Mouse (Mus musculus) liver, embryonic 15.5 days (tissue): Measurements from ENCODE around the gene Lpxn. TPM values are rescaled to one million over a fixed set of nuclear protein-coding genes. Genes with fewer than 3 reads are reported as not detected.

Source experiments
- ATAC-seq: fragments of 200-750 bp; cut with Nextera tagmentation; 2 replicates; pipeline ENCODE4 v1.8.0; 2017; ENCODE audit warnings: moderate number of reproducible peaks, mild to moderate bottlenecking, moderate library complexity; ENCODE audit not compliant: insufficient read depth
- H3K27ac ChIP-seq: fragments of 300-500 bp; sonication (generic); replicated peaks from 2 replicates; pipeline ENCODE4 v1.5.1; 2015; ENCODE audit warnings: mild to moderate bottlenecking, inconsistent platforms
- H3K27me3 ChIP-seq: fragments of 300-500 bp; sonication (generic); 2 replicates; pipeline ENCODE4 v1.6.1; 2015; ENCODE audit warnings: mild to moderate bottlenecking, inconsistent platforms
- H3K36me3 ChIP-seq: fragments of 300-500 bp; sonication (generic); replicated peaks from 2 replicates; pipeline ENCODE4 v1.6.1; 2015; ENCODE audit warnings: moderate library complexity, mild to moderate bottlenecking, inconsistent platforms
- H3K4me1 ChIP-seq: fragments of 300-500 bp; sonication (generic); replicated peaks from 2 replicates; pipeline ENCODE4 v1.6.1; 2015; ENCODE audit warnings: inconsistent platforms
- H3K4me2 ChIP-seq: fragments of 300-500 bp; sonication (generic); 2 replicates; pipeline ENCODE4 v1.6.1; 2015; ENCODE audit warnings: moderate library complexity, mild to moderate bottlenecking, inconsistent platforms
- H3K4me3 ChIP-seq: fragments of 300-500 bp; sonication (generic); replicated peaks from 2 replicates; pipeline ENCODE4 v1.5.1; 2015; ENCODE audit warnings: mild to moderate bottlenecking, inconsistent platforms
- H3K9ac ChIP-seq: fragments of 300-500 bp; sonication (generic); 2 replicates; pipeline ENCODE4 v1.6.1; 2015; ENCODE audit warnings: moderate library complexity, mild to moderate bottlenecking, inconsistent platforms
- H3K9me3 ChIP-seq: fragments of 300-500 bp; sonication (generic); replicated peaks from 2 replicates; pipeline ENCODE4 v1.6.1; 2016; ENCODE audit warnings: inconsistent platforms
- WGBS: fragments of 180-500 bp; shearing (Covaris S2); methylation state at CpG from one replicate; pipeline ENCODE4 v1.1.7; 2015; ENCODE audit warnings: mixed read lengths; ENCODE audit not compliant: insufficient replicate concordance; 5-methylcytosine and 5-hydroxymethylcytosine counted together
- polyA plus RNA-seq: library from polyadenylated mRNA; unstranded; fragments of >200 nt; fragmentation: Nextera tagmentation; extraction: Ambion mirVana; gene quantifications from 2 replicates; pipeline ENCODE4 v1.2.1, GENCODE M21; 2015

The Lpxn gene
- polyA plus RNA-seq, 1 experiment from 2014 or later, result 2.4 TPM

GRCm38 (mm10) chr19:12805730-12806129 lies 9.7 kb downstream of the Lpxn start:
- Histone ChIP-seq H3K9ac (no peak overlapping the region), H3K27me3 (no peaks in the 10 kb centered on the region), H3K36me3 (no peaks in the 10 kb centered on the region), H3K27ac (no peak overlapping the region), H3K4me1 (0 out of 2 replicates have a peak, but pooled peaks cover 4% of the 10 kb centered on the region), H3K4me2 (no peak overlapping the region), H3K9me3 (no peaks in the 10 kb centered on the region), H3K4me3 (no peak overlapping the region)
- 61% methylated on average over 3 of the region's 3 CpGs for WGBS
- ATAC-seq, result no peak

- Histone ChIP-seq H3K9me3 (no peaks in the 10 kb centered on the region), H3K4me2 (no peak overlapping the region), H3K9ac (no peak overlapping the region), H3K27me3 (no peaks in the 10 kb centered on the region), H3K36me3 (no peaks in the 10 kb centered on the region), H3K27ac (no peak overlapping the region), H3K4me3 (no peak overlapping the region), H3K4me1 (no peaks in the 10 kb centered on the region)
- 42% methylated on average over 2 of the region's 2 CpGs for WGBS
- ATAC-seq, result no peak
These were observed 10.2 kb downstream of the Lpxn start for GRCm38 (mm10) chr19:12806214-12806613.

- no peaks in the 10 kb centered on the region for H3K27me3 ChIP-seq
- no peak overlapping the region for H3K9ac ChIP-seq
- no peaks in the 10 kb centered on the region for H3K9me3 ChIP-seq
- H3K27ac ChIP-seq, result no peak overlapping the region
- ATAC-seq, result no peak; the same call in 1 of the 2 replicates
- H3K36me3 ChIP-seq, result no peaks in the 10 kb centered on the region
- H3K4me3 ChIP-seq, result no peak overlapping the region
- WGBS, result 23% methylated on average over 1 of the region's 1 CpGs
- no peaks in the 10 kb centered on the region for H3K4me1 ChIP-seq
- H3K4me2 ChIP-seq, result no peak overlapping the region
These were observed 16.8 kb downstream of the Lpxn start for GRCm38 (mm10) chr19:12812644-12813364.

GRCm38 (mm10) chr19:12813883-12814282 lies 17.9 kb downstream of the Lpxn start:
- ATAC-seq, result no peak
- no peak overlapping the region for H3K4me3 ChIP-seq

GRCm38 (mm10) chr19:12818507-12818906 lies 22.5 kb downstream of the Lpxn start:
- H3K9me3 ChIP-seq, result no peaks in the 10 kb centered on the region
- no peak for ATAC-seq
- no peak overlapping the region for H3K27ac ChIP-seq
- H3K9ac ChIP-seq, result no peak overlapping the region
- H3K36me3 ChIP-seq, result no peaks in the 10 kb centered on the region
- H3K27me3 ChIP-seq, result no peaks in the 10 kb centered on the region
- 78% methylated on average over 1 of the region's 1 CpGs for WGBS
- H3K4me1 ChIP-seq, result no peaks in the 10 kb centered on the region
- no peak overlapping the region for H3K4me3 ChIP-seq
- no peak overlapping the region for H3K4me2 ChIP-seq

More at GRCm38 (mm10) chr19:12813883-12814282, 17.9 kb downstream of the Lpxn start:
- Histone ChIP-seq H3K27ac (no peak overlapping the region), H3K4me1 (no peaks in the 10 kb centered on the region), H3K27me3 (no peaks in the 10 kb centered on the region), H3K9ac (no peak overlapping the region), H3K9me3 (no peaks in the 10 kb centered on the region), H3K36me3 (no peaks in the 10 kb centered on the region), H3K4me2 (no peak overlapping the region)
- WGBS, result 47% methylated on average over 1 of the region's 1 CpGs

GRCm38 (mm10) chr19:12820383-12820782 lies 24.4 kb downstream of the Lpxn start:
- Histone ChIP-seq H3K4me3 (no peak overlapping the region), H3K9ac (no peak overlapping the region), H3K9me3 (no peaks in the 10 kb centered on the region), H3K27me3 (no peaks in the 10 kb centered on the region), H3K4me1 (no peaks in the 10 kb centered on the region), H3K27ac (no peak overlapping the region), H3K36me3 (no peaks in the 10 kb centered on the region), H3K4me2 (no peak overlapping the region)
- no peak for ATAC-seq
- WGBS, result 16% methylated on average over 4 of the region's 4 CpGs

GRCm38 (mm10) chr19:12824549-12824948 lies 28.6 kb downstream of the Lpxn start:
- no peak overlapping the region for H3K27ac ChIP-seq
- 65% methylated on average over 4 of the region's 4 CpGs for WGBS
- no peak for ATAC-seq
- H3K9me3 ChIP-seq, result no peaks in the 10 kb centered on the region
- H3K4me1 ChIP-seq, result no peaks in the 10 kb centered on the region
- no peaks in the 10 kb centered on the region for H3K27me3 ChIP-seq
- no peak overlapping the region for H3K4me3 ChIP-seq
- no peak overlapping the region for H3K4me2 ChIP-seq
- H3K9ac ChIP-seq, result no peak overlapping the region
- no peaks in the 10 kb centered on the region for H3K36me3 ChIP-seq

- H3K4me2 ChIP-seq, result no peak overlapping the region
- ATAC-seq, result no peak
- WGBS, result 49% methylated on average over 2 of the region's 2 CpGs
- H3K9me3 ChIP-seq, result no peaks in the 10 kb centered on the region
- H3K27ac ChIP-seq, result no peak overlapping the region
- H3K36me3 ChIP-seq, result no peaks in the 10 kb centered on the region
- H3K4me1 ChIP-seq, result 0 out of 2 replicates have a peak, but pooled peaks cover 6% of the 10 kb centered on the region
- no peak overlapping the region for H3K4me3 ChIP-seq
- H3K9ac ChIP-seq, result no peak overlapping the region
- no peaks in the 10 kb centered on the region for H3K27me3 ChIP-seq
These were observed 34.9 kb downstream of the Lpxn start for GRCm38 (mm10) chr19:12830823-12831430.

GRCm38 (mm10) chr19:12831559-12831958 lies 35.6 kb downstream of the Lpxn start:
- Histone ChIP-seq H3K27ac (no peak overlapping the region), H3K9me3 (no peaks in the 10 kb centered on the region), H3K4me2 (no peak overlapping the region), H3K4me3 (no peak overlapping the region), H3K36me3 (no peaks in the 10 kb centered on the region), H3K27me3 (no peaks in the 10 kb centered on the region), H3K9ac (no peak overlapping the region), H3K4me1 (0 out of 2 replicates have a peak, but pooled peaks cover 6% of the 10 kb centered on the region)
- no peak for ATAC-seq
- WGBS, result 44% methylated on average over 1 of the region's 1 CpGs

- 0 out of 2 replicates have a peak, but pooled peaks cover 6% of the 10 kb centered on the region for H3K4me1 ChIP-seq
- no peak overlapping the region for H3K4me3 ChIP-seq
- H3K4me2 ChIP-seq, result no peak overlapping the region
- H3K36me3 ChIP-seq, result no peaks in the 10 kb centered on the region
- peak; percentile 52; the same call in 1 of the 2 replicates for ATAC-seq
- WGBS, result 12% methylated on average over 3 of the region's 3 CpGs
- H3K27ac ChIP-seq, result no peak overlapping the region
- no peaks in the 10 kb centered on the region for H3K9me3 ChIP-seq
- no peak overlapping the region for H3K9ac ChIP-seq
- H3K27me3 ChIP-seq, result no peaks in the 10 kb centered on the region
These were observed 37.6 kb downstream of the Lpxn start for GRCm38 (mm10) chr19:12833625-12834024.

- Histone ChIP-seq H3K4me1 (no peaks in the 10 kb centered on the region), H3K27me3 (no peaks in the 10 kb centered on the region), H3K9me3 (no peaks in the 10 kb centered on the region), H3K36me3 (no peaks in the 10 kb centered on the region), H3K4me2 (no peak overlapping the region), H3K4me3 (no peak overlapping the region), H3K9ac (no peak overlapping the region), H3K27ac (no peak overlapping the region)
- WGBS, result 82% methylated on average over 1 of the region's 1 CpGs
- no peak for ATAC-seq
These were observed 42.5 kb downstream of the Lpxn start for GRCm38 (mm10) chr19:12838507-12838906.
